In genomic region chr10:61028598-61028997, GRCm38 (mm10) we compare ENCODE assay signal across 14 mouse cellular contexts.
DNase-seq lines count a peak whose midpoint lies in the region; ATAC-seq lines count a peak whose summit lies in the region.
"Had no signal": no experiment of that assay in that cellular context is flagged by ENCODE, and none has a peak within 500 bp of the region (broad histone marks: within the 10 kb centered on the region; RNA-seq: fewer than 3 reads in every experiment).

No protein-coding gene starts in this region.

- no peak overlapping the region for H3K27ac ChIP-seq in heart, embryonic 13.5 days (replicated peaks)
- H3K27ac ChIP-seq: kidney, postnatal 0 days; liver, embryonic 12.5 days; macrophage had no signal

- H3K4me2 ChIP-seq in heart, embryonic 13.5 days, result no peak overlapping the region
- H3K4me2 ChIP-seq: liver, embryonic 12.5 days had no signal

- H3K4me1 ChIP-seq in heart, embryonic 13.5 days, result peaks cover 23% of the 10 kb centered on the region
- H3K4me1 ChIP-seq: liver, embryonic 12.5 days had no signal

- 70% methylated on average over 5 of the region's 5 CpGs for WGBS in heart, embryonic 13.5 days

- H3K4me3 ChIP-seq in heart, embryonic 13.5 days, result no peak overlapping the region
- H3K4me3 ChIP-seq: liver, embryonic 12.5 days had no signal

- H3K27me3 ChIP-seq in heart, embryonic 13.5 days (replicated peaks), result 0 out of 2 replicates have a peak, but pooled peaks cover 3% of the 10 kb centered on the region

- H3K9ac ChIP-seq in heart, embryonic 13.5 days, result peak overlapping the region; percentile 7; the same call in 1 of the 2 replicates
- H3K9ac ChIP-seq: liver, embryonic 12.5 days had no signal

- no peaks in the 10 kb centered on the region for H3K9me3 ChIP-seq in heart, embryonic 13.5 days
- H3K9me3 ChIP-seq: liver, embryonic 12.5 days had no signal

- H3K36me3 ChIP-seq in heart, embryonic 13.5 days, result no peaks in the 10 kb centered on the region
- H3K36me3 ChIP-seq: liver, embryonic 12.5 days had no signal

- DNase-seq in gastrocnemius, postnatal 10 days, result peak; percentile 27
- no peak for DNase-seq in gastrocnemius, adult 8-10 months (ENCODE audit: low spot score in 2 of 2)
- peak; percentile 5 for DNase-seq in lung, postnatal 25 days (ENCODE audit: low spot score)
- no peak for DNase-seq in lung, postnatal 10 days
- no peak for DNase-seq in c-Kit-positive CD71-positive TER-119-positive erythroid progenitor cells, embryonic 14.5 days (ENCODE audit: low spot score)
- DNase-seq: cerebellum, adult 9-11 months; midbrain, embryonic 14.5 days; right cerebral cortex, postnatal 25 days had no signal

- no peak for ATAC-seq in heart, embryonic 13.5 days (ENCODE audit: extremely low read depth, insufficient number of reproducible peaks, low FRiP score, low TSS enrichment)
- ATAC-seq in megakaryocyte, adult 5-6 weeks (ENCODE audit: poor library complexity, severe bottlenecking), result no peak
- ATAC-seq: hindbrain, embryonic 16.5 days; liver, embryonic 12.5 days had no signal

Comparison
In these comparisons a context has a peak if more than half of its experiments do, and no peak if none do; other contexts are left out.
1. DNase-seq: peak in gastrocnemius, postnatal 10 days (single experiment) and lung, postnatal 25 days (single experiment); none in gastrocnemius, adult 8-10 months (0 of 2), lung, postnatal 10 days (single experiment) and c-Kit-positive CD71-positive TER-119-positive erythroid progenitor cells, embryonic 14.5 days (single experiment).